Mouse (Mus musculus) thymus, adult 2 months (tissue): ENCODE results near the gene Nicn1.

Experiments used
- CTCF ChIP-seq: fragments of 200-500 bp; IDR thresholded peaks from 2 replicates; pipeline ENCODE4 v1.5.1; 2012; ENCODE audit warnings: mild to moderate bottlenecking, control low read depth, low read length, moderate library complexity, borderline replicate concordance; ENCODE audit not compliant: control insufficient read depth, poor library complexity, insufficient read depth; ENCODE audit errors: extremely low read depth
- POLR2A ChIP-seq: fragments of 200-500 bp; IDR thresholded peaks from 2 replicates; pipeline ENCODE4 v1.6.1; 2012; ENCODE audit warnings: mild to moderate bottlenecking, low read length, control low read depth, moderate library complexity; ENCODE audit not compliant: control insufficient read depth, poor library complexity, insufficient read depth; ENCODE audit errors: extremely low read depth

GRCm38 (mm10) chr9:108306571-108306980, 16.3 kb downstream of the Nicn1 start:
- TF ChIP-seq CTCF: 0 out of 2 replicates have a peak, but pooled peaks have one; percentile 12
- TF ChIP-seq POLR2A: no peak
